Mouse (Mus musculus) MEL (cell line): ENCODE data around the gene Pttg1ip. TPM values are rescaled to one million over a fixed set of nuclear protein-coding genes. Genes with fewer than 3 reads are reported as not detected.

ENCODE experiments used
- DNase-seq: peaks from one replicate; pipeline ENCODE4 v3.0.0; 2011; ENCODE audit warnings: low read depth, low spot score
- H3K27ac ChIP-seq: 2 replicates; pipeline ENCODE4 v1.5.1; 2012; ENCODE audit warnings: low read depth, mild to moderate bottlenecking, control low read depth, low read length, moderate library complexity; ENCODE audit not compliant: control insufficient read depth
- H3K27me3 ChIP-seq, 2 experiments: fragments of 150-350 bp in 1 of 2; sonication (generic) in 1 of 2; 2 replicates each; pipeline ENCODE4 v1.6.1; 2012; ENCODE audit warnings: low read length in 2 of 2, mild to moderate bottlenecking in 2 of 2, improper control_type of control experiment in 1 of 2, moderate library complexity in 1 of 2; ENCODE audit not compliant: insufficient read depth in 2 of 2, control insufficient read depth in 1 of 2
- H3K36me3 ChIP-seq, 2 experiments: 2 replicates each; pipeline ENCODE4 v1.6.1; 2012 to 2014; ENCODE audit warnings: low read length in 2 of 2, improper control_type of control experiment in 1 of 2, inconsistent platforms in 1 of 2, mild to moderate bottlenecking in 1 of 2; ENCODE audit not compliant: insufficient read depth in 2 of 2, control insufficient read depth in 1 of 2
- H3K4me1 ChIP-seq, 2 experiments: fragments of 150-350 bp in 1 of 2; sonication (generic) in 1 of 2; 2 replicates each; pipeline ENCODE4 v1.6.1; 2012; ENCODE audit warnings: low read length in 2 of 2, improper control_type of control experiment in 1 of 2, mild to moderate bottlenecking in 1 of 2; ENCODE audit not compliant: insufficient read depth in 2 of 2, control insufficient read depth in 1 of 2
- H3K4me3 ChIP-seq, 2 experiments: fragments of 150-350 bp in 1 of 2; sonication (generic) in 1 of 2; 2 replicates each; pipeline ENCODE4 v1.5.1; 2012; ENCODE audit warnings: low read depth in 2 of 2, low read length in 2 of 2, mild to moderate bottlenecking in 2 of 2, moderate library complexity in 2 of 2, control low read depth in 1 of 2, improper control_type of control experiment in 1 of 2; ENCODE audit not compliant: control insufficient read depth in 1 of 2, insufficient read depth in 1 of 2
- H3K79me2 ChIP-seq: 2 replicates; pipeline ENCODE4 v1.6.1; 2012; ENCODE audit warnings: mild to moderate bottlenecking, low read length, moderate library complexity; ENCODE audit not compliant: control insufficient read depth, poor library complexity, insufficient read depth
- H3K9ac ChIP-seq: 2 replicates; pipeline ENCODE4 v1.6.1; 2012; ENCODE audit warnings: low read depth, mild to moderate bottlenecking, control low read depth, low read length, moderate library complexity; ENCODE audit not compliant: control insufficient read depth, poor library complexity, severe bottlenecking
- H3K9me3 ChIP-seq: fragments of 150-350 bp; sonication (generic); replicated peaks from 2 replicates; pipeline ENCODE4 v1.6.1; 2012; ENCODE audit warnings: mild to moderate bottlenecking, low read length, improper control_type of control experiment, moderate library complexity; ENCODE audit not compliant: insufficient read depth
- BHLHE40 ChIP-seq: IDR thresholded peaks from 2 replicates; pipeline ENCODE4 v1.6.1; 2012; ENCODE audit warnings: low read depth, mild to moderate bottlenecking, inconsistent platforms, low read length, improper control_type of control experiment, borderline replicate concordance
- E2F4 ChIP-seq: IDR thresholded peaks from 2 replicates; pipeline ENCODE4 v1.6.1; 2011; ENCODE audit warnings: low read depth, low read length, improper control_type of control experiment, borderline replicate concordance
- GABPA ChIP-seq: IDR thresholded peaks from 2 replicates; pipeline ENCODE4 v1.6.1; 2012; ENCODE audit warnings: low read depth, mild to moderate bottlenecking, inconsistent platforms, low read length, improper control_type of control experiment, moderate library complexity
- GATA1 ChIP-seq: IDR thresholded peaks from 2 replicates; pipeline ENCODE4 v1.6.1; 2011; ENCODE audit warnings: low read depth, low read length, improper control_type of control experiment
- KAT2A ChIP-seq: conservative IDR thresholded peaks from 2 replicates; pipeline ENCODE4 v1.6.1; 2012; ENCODE audit warnings: low read depth, low read length, improper control_type of control experiment, inconsistent platforms
- MAX ChIP-seq: IDR thresholded peaks from 2 replicates; pipeline ENCODE4 v1.6.1; 2011; ENCODE audit warnings: low read length, improper control_type of control experiment
- MEF2A ChIP-seq: IDR thresholded peaks from 2 replicates; pipeline ENCODE4 v1.6.1; 2014; ENCODE audit warnings: low read depth, mild to moderate bottlenecking, inconsistent platforms, low read length, improper control_type of control experiment; ENCODE audit not compliant: poor library complexity, insufficient replicate concordance, severe bottlenecking; ENCODE audit errors: extremely low read depth
- MXI1 ChIP-seq: IDR thresholded peaks from 2 replicates; pipeline ENCODE4 v1.6.1; 2011; ENCODE audit warnings: mild to moderate bottlenecking, low read depth, low read length, improper control_type of control experiment
- NELFE ChIP-seq: IDR thresholded peaks from 2 replicates; pipeline ENCODE4 v1.6.1; 2011; ENCODE audit warnings: low read depth, low read length, improper control_type of control experiment
- NRF1 ChIP-seq: IDR thresholded peaks from 2 replicates; pipeline ENCODE4 v1.6.1; 2014; ENCODE audit warnings: low read depth, mild to moderate bottlenecking, inconsistent platforms, low read length, improper control_type of control experiment, moderate library complexity; ENCODE audit not compliant: poor library complexity, insufficient read depth, severe bottlenecking
- POLR2A ChIP-seq, 2 experiments: IDR thresholded peaks; 2 replicates each; pipeline ENCODE4 v1.6.1; 2011 to 2012; ENCODE audit warnings: low read length in 2 of 2, mild to moderate bottlenecking in 2 of 2, control low read depth in 1 of 2, improper control_type of control experiment in 1 of 2, low read depth in 1 of 2, moderate library complexity in 1 of 2; ENCODE audit not compliant: control insufficient read depth in 1 of 2, insufficient read depth in 1 of 2, poor library complexity in 1 of 2
- POLR2AphosphoS5 ChIP-seq: IDR thresholded peaks from 2 replicates; pipeline ENCODE4 v1.6.1; 2012; ENCODE audit warnings: low read depth, borderline replicate concordance, mild to moderate bottlenecking, inconsistent platforms, low read length, moderate library complexity, mixed read lengths
- RAD21 ChIP-seq: IDR thresholded peaks from 2 replicates; pipeline ENCODE4 v1.6.1; 2011; ENCODE audit warnings: mild to moderate bottlenecking, low read depth, low read length, improper control_type of control experiment
- RCOR1 ChIP-seq: IDR thresholded peaks from 2 replicates; pipeline ENCODE4 v1.6.1; 2012; ENCODE audit warnings: low read depth, mild to moderate bottlenecking, inconsistent platforms, low read length, improper control_type of control experiment
- UBTF ChIP-seq: IDR thresholded peaks from 2 replicates; pipeline ENCODE4 v1.6.1; 2012; ENCODE audit warnings: low read depth, mild to moderate bottlenecking, inconsistent platforms, low read length, improper control_type of control experiment, moderate library complexity, borderline replicate concordance; ENCODE audit not compliant: insufficient read depth
- polyA plus RNA-seq, 2 experiments: library from polyadenylated mRNA; stranded (reverse) in 1 of 2; unstranded in 1 of 2; fragments of >175 nt in 1 of 2; fragments of >200 nt in 1 of 2; gene quantifications; 2 replicates each; pipeline versions ENCODE4 v1.2.1 to v1.2.4; 2012; ENCODE audit warnings: low replicate concordance in 2 of 2, low read depth in 1 of 2; ENCODE audit not compliant: insufficient read length in 2 of 2, insufficient read depth in 1 of 2, missing spikeins in 1 of 2
- total RNA-seq: library from RNA; depleted of rRNA; stranded (reverse); fragments of 300-350 nt; gene quantifications from 2 replicates; pipeline ENCODE4 v1.2.3, GENCODE M21; 2012

Gene Pttg1ip
- total and polyA plus RNA-seq, 3 experiments: 50.4 to 53.1 TPM; not detected in 1

DNA sequence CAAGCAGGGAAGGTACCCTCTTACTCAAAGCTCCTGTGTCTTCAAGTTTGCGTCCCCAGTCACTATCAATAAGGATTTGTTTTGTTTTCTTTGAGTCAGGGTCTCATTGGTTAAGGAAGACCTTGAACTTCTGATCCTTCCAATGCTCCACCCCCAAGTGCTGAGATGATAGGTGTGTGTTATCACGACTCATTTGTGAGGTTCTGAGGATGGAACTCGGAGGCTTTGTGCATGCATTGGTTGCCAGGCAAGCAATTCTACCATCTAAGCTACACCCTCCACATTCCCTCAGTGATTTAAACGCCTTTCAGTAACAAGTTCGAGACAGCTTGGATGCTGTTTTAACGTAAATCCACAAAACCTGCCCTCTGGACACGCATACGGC is 505 bp upstream of the Pttg1ip start:
- no peaks in the 10 kb centered on the region for H3K27me3 ChIP-seq
- TF ChIP-seq MAX: no peak
- no peak for TF ChIP-seq NELFE
- TF ChIP-seq POLR2A (IDR thresholded peaks at IDR 0.05; ENCODE audit: control insufficient read depth in 1 of 2, insufficient read depth in 1 of 2, low read depth in 1 of 2, low read length in 2 of 2, poor library complexity in 1 of 2): no peak
- no peak for TF ChIP-seq MXI1
- no peak for TF ChIP-seq KAT2A
- no peak for TF ChIP-seq UBTF
- TF ChIP-seq POLR2AphosphoS5: no peak
- TF ChIP-seq RCOR1: no peak
- TF ChIP-seq GATA1: no peak
- TF ChIP-seq MEF2A: no peak
- TF ChIP-seq E2F4: no peak
- TF ChIP-seq RAD21: no peak
- no peak for TF ChIP-seq NRF1
- TF ChIP-seq BHLHE40: no peak
- H3K79me2 ChIP-seq: peaks cover 20% of the 10 kb centered on the region
- H3K4me1 ChIP-seq: peaks cover 9 to 26% of the 10 kb centered on the region in 2 experiments
- no peaks in the 10 kb centered on the region for H3K9me3 ChIP-seq
- H3K4me3 ChIP-seq: peak overlapping the region; percentile 60 to 61
- H3K27ac ChIP-seq: peak overlapping the region; percentile 30; the same call in 1 of the 2 replicates
- DNase-seq: peak; percentile 59
- peak overlapping the region; percentile 68 for H3K9ac ChIP-seq
- peaks cover 0 to 22% of the 10 kb centered on the region in 2 experiments; a peak in 2 of 4 replicates for H3K36me3 ChIP-seq

DNA sequence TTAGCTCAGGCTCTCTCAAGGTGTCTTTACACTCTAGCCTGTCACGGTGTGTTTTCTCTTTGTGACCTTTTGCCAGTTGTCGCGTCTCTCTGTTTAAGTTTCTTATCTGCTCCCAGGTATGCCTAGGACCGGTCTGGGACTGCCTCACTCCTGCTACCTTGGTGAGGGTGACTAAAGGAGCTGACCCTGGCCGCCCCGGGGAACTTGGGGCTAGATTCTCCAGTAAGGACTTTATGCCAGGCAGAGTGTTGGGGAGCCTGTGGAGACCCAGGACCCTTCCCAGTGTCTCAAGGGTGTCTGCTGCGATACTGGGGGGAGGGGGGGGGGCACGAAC is 732 bp downstream of the Pttg1ip start:
- TF ChIP-seq POLR2A (IDR thresholded peaks at IDR 0.05; ENCODE audit: control insufficient read depth in 1 of 2, insufficient read depth in 1 of 2, low read depth in 1 of 2, low read length in 2 of 2, poor library complexity in 1 of 2) (no peak), GABPA (no peak), GATA1 (0 out of 2 replicates have a peak, but pooled peaks have one; percentile 3)
- TF ChIP-seq, all 39 proteins: peak for 1
- H3K27me3 ChIP-seq: no peaks in the 10 kb centered on the region
- H3K36me3 ChIP-seq: peaks cover 0 to 22% of the 10 kb centered on the region in 2 experiments; a peak in 2 of 4 replicates
- no peaks in the 10 kb centered on the region for H3K9me3 ChIP-seq
- peak overlapping the region; percentile 84 to 91 for H3K4me3 ChIP-seq
- H3K4me1 ChIP-seq: peaks cover 9 to 26% of the 10 kb centered on the region in 2 experiments
- peak overlapping the region; percentile 87 for H3K9ac ChIP-seq
- peaks cover 20% of the 10 kb centered on the region for H3K79me2 ChIP-seq
- peak overlapping the region; percentile 76 for H3K27ac ChIP-seq
- DNase-seq: no peak
